Mouse (Mus musculus) myocyte (in vitro differentiated cells): ENCODE measurements around the gene Gata1.

Source experiments
- CEBPB ChIP-seq: IDR thresholded peaks from 2 replicates; pipeline ENCODE4 v1.6.1; 2011; ENCODE audit warnings: mild to moderate bottlenecking, moderate library complexity; ENCODE audit not compliant: poor library complexity, insufficient read depth, severe bottlenecking
- E2F4 ChIP-seq: IDR thresholded peaks from one replicate; pipeline ENCODE4 v1.6.1; 2011; ENCODE audit warnings: mild to moderate bottlenecking, control low read depth, moderate library complexity; ENCODE audit not compliant: insufficient read depth
- MAX ChIP-seq: IDR thresholded peaks from one replicate; pipeline ENCODE4 v1.6.1; 2011; ENCODE audit warnings: low read depth, mild to moderate bottlenecking, control low read depth
- POLR2A ChIP-seq: IDR thresholded peaks from one replicate; pipeline ENCODE4 v1.6.1; 2011; ENCODE audit warnings: low read depth, mild to moderate bottlenecking, control low read depth, moderate library complexity; ENCODE audit not compliant: insufficient read length
- POLR2AphosphoS2 ChIP-seq: IDR thresholded peaks from one replicate; pipeline ENCODE4 v1.6.1; 2011; ENCODE audit warnings: low read depth, control low read depth; ENCODE audit not compliant: insufficient read length
- REST ChIP-seq: IDR thresholded peaks from one replicate; pipeline ENCODE4 v1.6.1; 2011; ENCODE audit warnings: mild to moderate bottlenecking, control low read depth, moderate library complexity; ENCODE audit not compliant: insufficient read depth, insufficient read length
- SRF ChIP-seq: IDR thresholded peaks from one replicate; pipeline ENCODE4 v1.6.1; 2011; ENCODE audit warnings: low read depth; ENCODE audit not compliant: control insufficient read depth, insufficient read length

DNA sequence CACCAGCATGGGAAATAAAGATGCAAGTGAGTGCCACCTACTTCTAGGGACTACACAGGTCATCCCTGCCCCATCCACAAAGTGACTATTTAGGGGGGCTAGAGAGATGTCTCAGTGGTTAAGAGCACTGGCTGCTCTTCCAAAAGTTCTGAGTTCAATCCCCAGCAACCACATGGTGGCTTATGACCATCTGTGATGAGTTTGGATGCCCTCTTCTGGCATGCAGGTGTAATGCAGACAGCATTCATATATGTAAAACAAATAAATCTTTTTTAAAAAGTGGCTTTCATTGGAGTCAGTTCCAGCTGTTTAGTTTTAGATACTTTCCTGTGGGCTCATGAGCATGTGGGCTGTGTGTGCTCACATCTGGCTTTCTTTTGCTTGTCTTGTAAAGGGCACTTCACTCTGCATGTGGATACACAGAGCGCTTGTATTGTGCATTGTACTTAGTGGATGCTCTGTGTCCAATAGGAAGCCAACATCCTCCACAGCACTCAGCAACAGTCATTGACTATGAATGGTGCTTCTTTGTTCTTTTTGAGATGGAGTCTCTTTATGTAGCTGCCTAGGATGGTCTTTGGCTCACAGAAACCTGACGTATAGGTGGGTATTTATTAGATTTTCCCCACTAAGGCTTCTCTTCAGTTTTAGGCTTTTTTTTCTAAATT lies 42.4 kb upstream of the Gata1 start:
- TF ChIP-seq CEBPB = no peak
- TF ChIP-seq E2F4 = no peak
- no peak for TF ChIP-seq REST
- TF ChIP-seq POLR2A = no peak
- TF ChIP-seq MAX = no peak
- no peak for TF ChIP-seq POLR2AphosphoS2
- TF ChIP-seq SRF = no peak
